In the genomic region with DNA sequence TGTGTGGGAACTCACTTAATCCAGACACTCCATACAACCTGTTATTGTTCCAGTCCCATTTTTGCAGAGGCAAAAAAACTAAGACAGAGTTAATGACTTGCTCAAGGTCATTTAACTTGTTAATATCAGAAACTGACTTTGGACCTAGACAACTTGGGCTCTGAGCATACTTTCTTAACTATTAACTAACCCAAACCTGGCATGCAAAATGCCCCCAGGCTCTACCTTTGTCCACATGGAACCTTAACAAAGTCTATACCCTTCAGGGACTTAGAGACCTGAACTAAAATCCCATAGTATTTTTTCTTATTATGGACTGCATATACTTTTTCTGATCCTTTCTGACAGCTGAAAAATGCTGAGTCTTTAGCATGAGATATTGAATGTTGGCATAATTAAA, we compare ENCODE assay signal across 17 mouse cellular contexts.
"Had no signal": no experiment of that assay in that cellular context is flagged by ENCODE, and none has a peak within 500 bp of the region (broad histone marks: within the 10 kb centered on the region; RNA-seq: fewer than 3 reads in every experiment).

No protein-coding gene starts in this region.

- H3K9me3 ChIP-seq: lung, embryonic 15.5 days; megakaryocyte, embryonic 14.5 days; midbrain, embryonic 13.5 days; midbrain, embryonic 15.5 days; neural tube, embryonic 12.5 days; stomach, embryonic 15.5 days had no signal

- H3K4me3 ChIP-seq: lung, embryonic 15.5 days; megakaryocyte, embryonic 14.5 days; midbrain, embryonic 13.5 days; midbrain, embryonic 15.5 days; neural tube, embryonic 12.5 days; stomach, embryonic 15.5 days had no signal

- H3K36me3 ChIP-seq: lung, embryonic 15.5 days; midbrain, embryonic 13.5 days; midbrain, embryonic 15.5 days; neural tube, embryonic 12.5 days; stomach, embryonic 15.5 days had no signal

- DNase-seq: lung, adult 2 months; lung, postnatal 14 days; lung, postnatal 36 days; right cerebral cortex, postnatal 14 days; thymus, adult 2 months; thymus, postnatal 25 days; thymus, postnatal 4 days had no signal

- H3K27me3 ChIP-seq: stomach, embryonic 15.5 days had no signal

- H3K4me2 ChIP-seq: lung, embryonic 15.5 days; midbrain, embryonic 11.5 days; midbrain, embryonic 13.5 days; midbrain, embryonic 15.5 days; neural tube, embryonic 12.5 days; stomach, embryonic 15.5 days had no signal

- H3K9ac ChIP-seq: lung, embryonic 15.5 days; midbrain, embryonic 13.5 days; midbrain, embryonic 15.5 days; neural tube, embryonic 12.5 days; stomach, embryonic 15.5 days had no signal

- ATAC-seq: lung, postnatal 0 days; midbrain, embryonic 13.5 days; midbrain, embryonic 15.5 days had no signal

- H3K4me1 ChIP-seq: lung, embryonic 15.5 days; neural tube, embryonic 12.5 days; stomach, embryonic 15.5 days had no signal

- H3K27ac ChIP-seq: lung, embryonic 15.5 days; macrophage; midbrain, embryonic 13.5 days; midbrain, embryonic 15.5 days; neural tube, embryonic 12.5 days; stomach, embryonic 15.5 days; stomach, postnatal 0 days had no signal
